Mouse (Mus musculus) urinary bladder, adult 2 months (tissue): ENCODE data around the gene Zfp773. TPM values are rescaled to one million over a fixed set of nuclear protein-coding genes. Genes with fewer than 3 reads are reported as not detected.
"Not testable (repeated sequence)": the region's sequence is repeated elsewhere in the genome, so short reads cannot be mapped to it uniquely, and the experiment has no call there.

ENCODE experiments used
- DNase-seq: peaks from one replicate; pipeline ENCODE4 v3.0.0; 2022; ENCODE audit warnings: low spot score
- polyA plus RNA-seq: library from polyadenylated mRNA; depleted of rRNA; stranded (reverse); fragments of >200 nt; gene quantifications from 2 replicates; pipeline ENCODE4 v1.2.3, GENCODE M21; 2012; rRNA removed

Gene Zfp773
- 0.44 and 0.57 TPM in 2 replicates for polyA plus RNA-seq

- DNase-seq = peak; percentile 25
These were observed at the start of gene Zfp773 for GRCm38 (mm10) chr7:7136379-7136866. Gene Zfp773 (minus strand): TSS chr7:7136755.

- DNase-seq = no peak
These were observed 49.3 kb upstream of the Zfp773 start for GRCm38 (mm10) chr7:7185897-7186296.

GRCm38 (mm10) chr7:7171227-7172147 lies 34.9 kb upstream of the Zfp773 start, which contains the start of gene Zfp418:
Gene Zfp418 (plus strand): TSS chr7:7171330.
- peak; percentile 40 for DNase-seq

- DNase-seq = no peak
These were observed 9.5 kb upstream of the Zfp773 start for GRCm38 (mm10) chr7:7145991-7146608.

GRCm38 (mm10) chr7:7144215-7144614 lies 7.7 kb upstream of the Zfp773 start:
- no peak for DNase-seq

GRCm38 (mm10) chr7:7132751-7133150 lies 3.8 kb downstream of the Zfp773 start:
- DNase-seq = no peak

GRCm38 (mm10) chr7:7130491-7131124 lies 5.9 kb downstream of the Zfp773 start:
- DNase-seq = not testable (repeated sequence)

GRCm38 (mm10) chr7:7121602-7121980 lies 15.0 kb downstream of the Zfp773 start:
- no peak for DNase-seq

GRCm38 (mm10) chr7:7120921-7121601 lies 15.5 kb downstream of the Zfp773 start, which contains the start of gene Zfp954:
Gene Zfp954 (minus strand): TSS chr7:7121488.
- peak; percentile 62 for DNase-seq

- no peak for DNase-seq
These were observed 18.1 kb downstream of the Zfp773 start for GRCm38 (mm10) chr7:7118441-7118840.

- DNase-seq = no peak
These were observed 28.1 kb downstream of the Zfp773 start for GRCm38 (mm10) chr7:7108501-7108900.

Other genes starting within 250 kb of the Zfp773 start
- gene Aurkc, start 141.5 kb downstream of the Zfp773 start, polyA plus RNA-seq = 0.22 TPM in 1 of 2 replicates, not detected in the other
- 12.7 and 15.2 TPM in 2 replicates for gene Zfp954, start 15.3 kb downstream of the Zfp773 start, polyA plus RNA-seq
- gene Zfp418, start 34.6 kb upstream of the Zfp773 start, polyA plus RNA-seq = 2.2 and 2.7 TPM in 2 replicates
- gene Zfp772, start 73.2 kb upstream of the Zfp773 start, polyA plus RNA-seq = 8.4 and 10.1 TPM in 2 replicates
- 1.7 and 3.1 TPM in 2 replicates for gene Vmn2r29, start 110.6 kb upstream of the Zfp773 start, polyA plus RNA-seq
- gene Gm45844, start 141.5 kb upstream of the Zfp773 start, polyA plus RNA-seq = 4.1 and 5.7 TPM in 2 replicates
- 31.9 and 35.7 TPM in 2 replicates for gene Clcn4, start 164.1 kb upstream of the Zfp773 start, polyA plus RNA-seq
- gene Vmn2r30, start 200.9 kb upstream of the Zfp773 start, polyA plus RNA-seq = 0.01 TPM in 1 of 2 replicates, not detected in the other
- gene Gm45783, start 237.8 kb upstream of the Zfp773 start, polyA plus RNA-seq = not detected in 2 replicates